Mouse (Mus musculus) granulocyte monocyte progenitor cell, adult 5-6 weeks (primary cell): ENCODE data around the gene Acadvl. TPM values are rescaled to one million over a fixed set of nuclear protein-coding genes. Genes with fewer than 3 reads are reported as not detected.
A peak's percentile ranks its signal among the peaks of the same experiment; 100 is the strongest.

Source experiments
- ATAC-seq: replicated peaks from 2 replicates; pipeline ENCODE4 v1.8.0; 2016; ENCODE audit warnings: mild to moderate bottlenecking, moderate TSS enrichment, inconsistent platforms; ENCODE audit not compliant: poor library complexity, severe bottlenecking
- total RNA-seq, 2 experiments: library from RNA; stranded (forward) in 1 of 2; stranded (reverse) in 1 of 2; fragments of 200-712, 200-1000 nt in 1 of 2; fragments of >200 nt in 1 of 2; fragmentation: Nextera tagmentation in 1 of 2; gene quantifications; 2 replicates each; pipeline ENCODE4 v1.2.3; 2014 to 2017

Acadvl gene
- total RNA-seq, 2 experiments from 2014 or later: 39.7 to 40.3 TPM

- ATAC-seq: no peak
Measured at GRCm38 (mm10) chr11:70010033-70010432, 5.2 kb downstream of the Acadvl start.

GRCm38 (mm10) chr11:70005521-70005920 is 9.7 kb downstream of the Acadvl start:
- ATAC-seq: peak; percentile 26

- ATAC-seq: no peak
Measured at GRCm38 (mm10) chr11:70002471-70002870, 12.7 kb downstream of the Acadvl start.

GRCm38 (mm10) chr11:70001865-70002264 is 13.3 kb downstream of the Acadvl start:
- ATAC-seq: peak; percentile 22; the same call in 1 of the 2 replicates

GRCm38 (mm10) chr11:70001159-70001558 is 14.1 kb downstream of the Acadvl start:
- ATAC-seq: no peak

- peak; percentile 54 for ATAC-seq
Measured at GRCm38 (mm10) chr11:70000396-70000898, 14.8 kb downstream of the Acadvl start, which contains the start of gene Dvl2. Gene Dvl2, plus strand, starts transcription at chr11:70000595.

- no peak for ATAC-seq
Measured at GRCm38 (mm10) chr11:69999666-70000065, 15.5 kb downstream of the Acadvl start.

GRCm38 (mm10) chr11:69998567-69999491 is 16.4 kb downstream of the Acadvl start:
- no peak for ATAC-seq

- peak; percentile 35 for ATAC-seq
Measured at GRCm38 (mm10) chr11:69997070-69997509, 18.1 kb downstream of the Acadvl start.

GRCm38 (mm10) chr11:69996161-69997061 is 18.8 kb downstream of the Acadvl start:
- ATAC-seq: no peak; the same call in 1 of the 2 replicates

GRCm38 (mm10) chr11:69995391-69995960 is 19.7 kb downstream of the Acadvl start, which contains the start of gene Phf23:
Gene Phf23, plus strand, starts transcription at chr11:69995777.
- ATAC-seq: peak; percentile 58

- no peak for ATAC-seq
Measured at GRCm38 (mm10) chr11:69994401-69995090, 20.7 kb downstream of the Acadvl start.

- ATAC-seq: no peak
Measured at GRCm38 (mm10) chr11:69992932-69993331, 22.3 kb downstream of the Acadvl start.

GRCm38 (mm10) chr11:69992396-69992795 is 22.8 kb downstream of the Acadvl start:
- no peak for ATAC-seq

- ATAC-seq: no peak
Measured at GRCm38 (mm10) chr11:69991711-69992110, 23.5 kb downstream of the Acadvl start.

- ATAC-seq: peak; percentile 70
Measured at GRCm38 (mm10) chr11:69990850-69991691, 24.1 kb downstream of the Acadvl start, which contains the start of gene Gabarap. Gene Gabarap, plus strand, starts transcription at chr11:69991143.

- no peak for ATAC-seq
Measured at GRCm38 (mm10) chr11:69989949-69990348, 25.3 kb downstream of the Acadvl start.

- no peak for ATAC-seq
Measured at GRCm38 (mm10) chr11:69984431-69984830, 30.8 kb downstream of the Acadvl start.
